Mouse (Mus musculus) liver, adult 2 months (tissue): ENCODE data around the gene Galnt18.

Source experiments
- CTCF ChIP-seq: fragments of 200-500 bp; IDR thresholded peaks from 2 replicates; pipeline ENCODE4 v1.5.1; 2011; ENCODE audit warnings: low read depth, low read length, control low read depth
- POLR2A ChIP-seq: fragments of 200-500 bp; IDR thresholded peaks from 2 replicates; pipeline ENCODE4 v1.6.1; 2011; ENCODE audit warnings: low read length, control low read depth; ENCODE audit not compliant: insufficient read depth; ENCODE audit errors: extremely low read depth

DNA sequence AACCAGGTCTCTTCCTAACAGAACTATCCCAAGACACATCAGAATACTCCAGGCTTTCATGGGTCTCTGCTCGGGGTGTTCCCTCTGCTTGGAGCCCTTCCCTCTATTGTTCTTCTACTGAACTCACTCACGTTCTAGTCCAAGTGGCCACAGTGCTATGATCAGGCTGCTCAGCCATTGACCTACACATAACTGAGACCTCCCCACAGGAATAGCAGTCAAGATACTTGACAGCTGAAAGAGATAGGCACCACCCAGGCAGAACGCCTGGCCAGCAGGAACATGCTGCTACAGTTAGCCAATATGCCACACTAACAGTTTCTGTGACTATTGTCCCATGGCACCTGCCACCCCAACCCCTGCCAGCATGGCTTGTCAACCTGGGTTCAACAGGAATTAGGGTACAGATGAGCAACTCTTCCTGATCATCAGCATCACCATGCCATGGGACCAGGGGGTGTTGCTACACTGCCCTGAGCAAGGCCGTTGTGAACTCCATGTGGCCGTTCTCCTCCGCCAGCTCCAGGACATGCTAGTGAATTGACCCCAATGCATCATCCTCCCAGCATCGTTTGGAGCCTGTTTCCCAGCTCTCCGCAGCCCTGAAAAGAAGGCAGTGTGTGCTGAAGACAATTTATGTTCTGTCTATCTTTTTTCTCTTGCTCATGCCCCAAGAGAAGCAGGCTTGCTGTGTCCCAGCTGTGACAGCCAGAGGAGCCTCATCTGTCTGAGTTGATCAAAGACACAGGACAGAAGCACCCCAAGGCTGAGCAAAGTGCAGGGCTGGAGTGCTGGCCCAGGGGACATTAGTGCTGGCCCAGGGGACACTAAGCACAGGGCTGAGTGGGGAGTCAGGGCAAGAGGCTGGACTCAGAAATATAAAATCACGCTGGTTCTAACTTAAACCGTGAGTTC lies 41.1 kb downstream of the Galnt18 start:
- no peak for TF ChIP-seq CTCF
- TF ChIP-seq POLR2A = no peak
